Mouse (Mus musculus) adrenal gland, adult 2 months (tissue): ENCODE results near the gene Znrf3. TPM values are rescaled to one million over a fixed set of nuclear protein-coding genes. Genes with fewer than 3 reads are reported as not detected.

Experiments used
- DNase-seq: peaks from one replicate; pipeline ENCODE4 v3.0.0; 2021
- polyA plus RNA-seq: library from polyadenylated mRNA; depleted of rRNA; stranded (reverse); fragments of >200 nt; gene quantifications from 2 replicates; pipeline ENCODE4 v1.2.3, GENCODE M21; 2012; rRNA removed
- total RNA-seq, 2 experiments: library from RNA; stranded (reverse); gene quantifications; 2 replicates each; pipeline ENCODE4 v1.2.3; 2021

Gene Znrf3
- total and polyA plus RNA-seq, 3 experiments, result 15.7 to 27.9 (median 21.8) TPM

GRCm38 (mm10) chr11:5239706-5240690, 204.6 kb downstream of the Znrf3 start:
- DNase-seq, result no peak

Other genes starting within 250 kb of the Znrf3 start
- gene Kremen1, start 183.3 kb downstream of the Znrf3 start, total RNA-seq, result 10 to 100 TPM; 15.8 to 24.6 TPM
- gene Kremen1, start 183.3 kb downstream of the Znrf3 start, polyA plus RNA-seq, result 17.4 and 17.8 TPM in 2 replicates
- 100 to 1,000 TPM; 156 to 162 TPM for gene Xbp1, start 75.8 kb upstream of the Znrf3 start, total RNA-seq
- 95.7 and 129 TPM in 2 replicates for gene Xbp1, start 75.8 kb upstream of the Znrf3 start, polyA plus RNA-seq
- 10 to 100 TPM; 19.5 to 32.0 TPM for gene Ccdc117, start 97.3 kb upstream of the Znrf3 start, total RNA-seq
- 5.0 and 6.5 TPM in 2 replicates for gene Ccdc117, start 97.3 kb upstream of the Znrf3 start, polyA plus RNA-seq
- gene Ankrd36, start 124.8 kb upstream of the Znrf3 start, total RNA-seq, result not detected
- not detected in 2 replicates for gene Ankrd36, start 124.8 kb upstream of the Znrf3 start, polyA plus RNA-seq